Mouse (Mus musculus) testis, adult 2 months (tissue): ENCODE data around the gene Reg3d. TPM values are rescaled to one million over a fixed set of nuclear protein-coding genes. Genes with fewer than 3 reads are reported as not detected.
"Not testable (repeated sequence)": the region's sequence is repeated elsewhere in the genome, so short reads cannot be mapped to it uniquely, and the experiment has no call there.

Experiments used
- H3K27ac ChIP-seq: fragments of 200-500 bp; 2 replicates; pipeline ENCODE4 v1.5.1; 2012; ENCODE audit warnings: low read depth, low read length; ENCODE audit not compliant: control insufficient read depth, insufficient read depth
- H3K27me3 ChIP-seq: fragments of 200-500 bp; 2 replicates; pipeline ENCODE4 v1.6.1; 2012; ENCODE audit warnings: mild to moderate bottlenecking, low read length, moderate library complexity; ENCODE audit not compliant: control insufficient read depth, insufficient read depth
- H3K36me3 ChIP-seq: fragments of 200-500 bp; 2 replicates; pipeline ENCODE4 v1.6.1; 2012; ENCODE audit warnings: mild to moderate bottlenecking, low read length; ENCODE audit not compliant: control insufficient read depth, insufficient read depth
- H3K4me1 ChIP-seq: fragments of 200-500 bp; 2 replicates; pipeline ENCODE4 v1.6.1; 2012; ENCODE audit warnings: low read length; ENCODE audit not compliant: control insufficient read depth, insufficient read depth
- H3K4me3 ChIP-seq: fragments of 200-500 bp; 2 replicates; pipeline ENCODE4 v1.5.1; 2012; ENCODE audit warnings: low read depth, mild to moderate bottlenecking, low read length, moderate library complexity, mixed read lengths; ENCODE audit not compliant: control insufficient read depth
- CTCF ChIP-seq: fragments of 200-500 bp; IDR thresholded peaks from 2 replicates; pipeline ENCODE4 v1.5.1; 2012; ENCODE audit warnings: low read depth, mild to moderate bottlenecking, inconsistent platforms, low read length, moderate library complexity; ENCODE audit not compliant: control insufficient read depth, insufficient read depth, insufficient replicate concordance
- POLR2A ChIP-seq: fragments of 200-500 bp; IDR thresholded peaks from 2 replicates; pipeline ENCODE4 v1.6.1; 2012; ENCODE audit warnings: low read depth, mild to moderate bottlenecking, inconsistent platforms, low read length, moderate library complexity; ENCODE audit not compliant: control insufficient read depth
- polyA plus RNA-seq: library from polyadenylated mRNA; depleted of rRNA; stranded (reverse); fragments of >200 nt; gene quantifications from 2 replicates; pipeline ENCODE4 v1.2.3, GENCODE M21; 2012; rRNA removed

Gene Reg3d
- 0.32 TPM in 1 of 2 replicates, not detected in the other for polyA plus RNA-seq

DNA sequence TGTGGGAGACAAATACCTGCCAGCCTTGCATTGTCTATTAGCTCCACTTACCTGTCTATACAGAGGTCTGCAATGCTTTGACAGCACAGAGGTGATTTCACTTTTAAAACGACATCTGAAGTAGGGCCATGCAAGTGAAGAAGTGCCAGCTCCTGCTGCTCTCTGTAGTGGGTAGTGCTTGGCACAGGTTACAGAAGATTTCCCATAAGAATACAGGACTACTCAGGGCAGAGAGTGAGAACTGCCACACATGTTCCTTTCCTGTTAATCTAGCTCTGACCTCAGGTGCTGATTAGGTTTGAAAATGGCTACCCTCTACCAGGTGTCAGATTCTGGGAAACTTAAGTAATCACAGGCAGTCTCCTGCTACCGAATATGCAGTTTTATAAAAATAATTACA is at the start of gene Reg3d:
TSS of gene Reg3d (minus strand) at position 101 of the 400 bp plus-strand sequence.
- Histone ChIP-seq H3K27me3 (no peaks in the 10 kb centered on the region), H3K4me3 (no peak within 1 kb of the TSS), H3K27ac (no peak within 1 kb of the TSS), H3K4me1 (no peaks in the 10 kb centered on the region), H3K36me3 (no peaks in the 10 kb centered on the region)
- TF ChIP-seq POLR2A (no peak), CTCF (no peak)

DNA sequence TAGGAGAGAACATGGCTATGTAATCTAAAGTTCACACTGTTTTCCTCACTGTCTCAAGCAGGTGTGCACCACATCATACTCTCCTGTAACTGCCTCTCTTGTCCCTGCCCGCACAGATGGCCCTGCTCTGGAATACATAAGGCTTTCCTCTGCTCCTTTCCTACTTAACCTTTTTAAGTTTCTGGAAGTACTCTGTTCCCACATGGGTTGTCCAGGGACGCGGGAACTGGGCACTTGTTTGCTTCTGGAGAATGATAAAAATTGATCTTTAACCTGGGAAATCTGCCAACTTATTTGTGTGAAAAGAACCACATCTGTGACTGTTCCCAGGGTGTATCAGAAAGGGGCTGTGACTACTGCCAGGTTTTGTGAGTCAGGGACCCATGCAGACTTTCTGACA is 46.8 kb upstream of the Reg3d start:
- H3K4me1 ChIP-seq = no peaks in the 10 kb centered on the region
- no peak overlapping the region for H3K4me3 ChIP-seq
- no peaks in the 10 kb centered on the region for H3K36me3 ChIP-seq
- TF ChIP-seq POLR2A (no peak), CTCF (no peak)
- H3K27me3 ChIP-seq = no peaks in the 10 kb centered on the region
- H3K27ac ChIP-seq = no peak overlapping the region

- not testable (repeated sequence) for H3K4me3 ChIP-seq, H3K36me3 ChIP-seq, H3K27me3 ChIP-seq, H3K4me1 ChIP-seq, H3K27ac ChIP-seq
Observed at GRCm38 (mm10) chr6:78422411-78422810, 43.7 kb upstream of the Reg3d start, which contains the start of gene Reg1. Gene Reg1 (plus strand): TSS chr6:78422711.

DNA sequence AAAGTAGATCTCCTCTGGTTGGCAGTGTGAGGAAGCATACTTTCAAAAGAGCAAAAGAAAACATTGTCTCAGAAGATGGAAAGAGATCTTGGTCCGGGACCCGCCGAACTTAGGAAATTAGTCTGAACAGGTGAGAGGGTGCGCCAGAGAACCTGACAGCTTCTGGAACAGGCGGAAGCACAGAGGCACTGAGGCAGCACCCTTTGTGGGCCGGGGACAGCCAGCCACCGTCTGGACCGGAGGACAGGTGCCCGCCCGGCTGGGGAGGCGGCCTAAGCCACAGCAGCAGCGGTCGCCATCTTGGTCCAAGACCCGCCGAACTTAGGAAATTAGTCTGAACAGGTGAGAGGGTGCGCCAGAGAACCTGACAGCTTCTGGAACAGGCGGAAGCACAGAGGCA is 16.7 kb upstream of the Reg3d start, which contains the start of gene Reg2:
TSS of gene Reg2 (plus strand) at position 301 of the 400 bp plus-strand sequence.
- not testable (repeated sequence) for H3K27ac ChIP-seq, H3K4me3 ChIP-seq, H3K27me3 ChIP-seq, H3K4me1 ChIP-seq, H3K36me3 ChIP-seq

DNA sequence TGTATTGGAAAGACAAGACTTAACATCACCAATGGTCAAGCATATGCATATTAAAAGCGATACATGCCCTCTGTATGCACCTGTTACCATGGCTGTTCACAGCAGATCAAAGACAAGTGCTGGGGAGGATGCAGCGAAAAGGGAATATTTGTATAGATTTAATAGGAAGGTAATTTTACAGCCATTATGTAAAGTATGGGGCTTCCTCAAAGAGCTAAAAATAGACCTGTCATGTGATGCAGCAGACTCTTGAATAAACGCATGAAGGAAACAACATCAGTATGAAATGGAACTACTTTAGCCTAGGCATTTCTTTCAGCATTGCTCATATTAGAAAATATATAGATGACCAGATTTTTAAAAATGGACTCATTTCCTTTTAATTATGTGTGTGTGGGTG is 6.9 kb upstream of the Reg3d start:
- H3K4me1 ChIP-seq = no peaks in the 10 kb centered on the region
- H3K36me3 ChIP-seq = no peaks in the 10 kb centered on the region
- H3K4me3 ChIP-seq = no peak overlapping the region
- TF ChIP-seq POLR2A = no peak
- no peak for TF ChIP-seq CTCF
- H3K27ac ChIP-seq = no peak overlapping the region
- H3K27me3 ChIP-seq = no peaks in the 10 kb centered on the region

GRCm38 (mm10) chr6:78380409-78380808 is 1.7 kb upstream of the Reg3d start, which contains the start of gene Reg3a:
Gene Reg3a (plus strand): TSS chr6:78380709.
- TF ChIP-seq CTCF = no peak
- TF ChIP-seq POLR2A = no peak
- H3K4me3 ChIP-seq = no peak within 1 kb of the TSS
- no peaks in the 10 kb centered on the region for H3K36me3 ChIP-seq
- no peaks in the 10 kb centered on the region for H3K4me1 ChIP-seq
- no peaks in the 10 kb centered on the region for H3K27me3 ChIP-seq
- no peak within 1 kb of the TSS for H3K27ac ChIP-seq

- H3K36me3 ChIP-seq = no peaks in the 10 kb centered on the region
- TF ChIP-seq POLR2A (no peak), CTCF (no peak)
Observed at GRCm38 (mm10) chr6:78370357-78370756, 8.3 kb downstream of the Reg3d start, which contains the start of gene Reg3b. Gene Reg3b (plus strand): TSS chr6:78370657.

DNA sequence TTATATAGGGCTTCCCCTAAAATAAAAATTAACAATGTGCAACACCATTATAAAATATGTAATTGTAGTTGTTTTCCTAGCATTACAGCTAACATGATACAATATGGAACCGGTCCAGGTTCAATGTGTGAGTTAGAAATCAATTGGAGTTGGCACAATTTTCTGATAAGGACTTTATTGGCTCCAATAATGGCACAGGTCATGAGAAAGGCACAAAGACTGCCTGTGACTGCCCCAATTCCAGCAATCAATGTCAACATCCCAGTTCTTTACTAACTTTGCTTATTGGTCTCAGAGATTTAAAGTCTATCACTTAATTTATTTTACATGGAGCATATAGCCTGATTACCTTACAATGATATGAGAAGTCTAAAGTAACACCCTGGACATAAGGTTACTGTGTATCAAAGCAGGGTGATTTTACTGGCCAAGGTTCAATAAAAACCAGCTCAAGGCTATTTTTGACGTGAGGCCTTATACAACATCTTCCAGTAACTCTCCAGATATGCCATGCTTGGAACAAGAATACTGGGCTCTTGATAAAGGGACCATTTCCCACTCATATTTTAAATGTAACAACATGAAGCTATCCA is 16.6 kb downstream of the Reg3d start:
- Histone ChIP-seq H3K27me3 (no peaks in the 10 kb centered on the region), H3K4me1 (no peaks in the 10 kb centered on the region), H3K36me3 (no peaks in the 10 kb centered on the region), H3K27ac (no peak overlapping the region), H3K4me3 (no peak overlapping the region)
- no peak for TF ChIP-seq POLR2A
- no peak for TF ChIP-seq CTCF

More at GRCm38 (mm10) chr6:78370357-78370756, 8.3 kb downstream of the Reg3d start, which contains the start of gene Reg3b:
- H3K27me3 ChIP-seq = no peaks in the 10 kb centered on the region
- no peak within 1 kb of the TSS for H3K4me3 ChIP-seq
- no peaks in the 10 kb centered on the region for H3K4me1 ChIP-seq
- H3K27ac ChIP-seq = no peak within 1 kb of the TSS
